ENCODE assay signal across 11 mouse cellular contexts in the genomic region with DNA sequence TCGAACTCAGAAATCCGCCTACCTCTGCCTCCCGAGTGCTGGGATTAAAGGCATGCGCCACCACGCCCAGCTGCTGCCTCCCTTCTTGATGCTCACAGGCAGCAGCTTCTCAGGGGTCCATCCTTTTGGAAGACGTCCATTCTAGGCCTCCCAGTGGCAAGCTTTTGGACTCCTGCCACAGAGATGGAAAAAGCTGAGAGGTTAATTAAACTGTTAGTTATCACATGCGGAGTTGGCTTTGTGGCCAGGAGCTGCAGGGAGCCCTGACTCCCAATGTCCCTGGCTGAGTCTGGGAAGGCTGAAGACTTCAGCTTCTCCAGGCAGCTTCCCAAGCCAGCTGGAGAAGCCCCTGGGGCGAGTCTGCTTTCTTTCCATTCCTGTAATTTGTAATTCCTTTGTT. TPM values are rescaled to one million over a fixed set of nuclear protein-coding genes. Genes with fewer than 3 reads are reported as not detected.
DNase-seq lines count a peak whose midpoint lies in the region; ATAC-seq and TF ChIP-seq lines count a peak whose summit lies in the region.
"Had no signal": no experiment of that assay in that cellular context is flagged by ENCODE, and none has a peak within 500 bp of the region (broad histone marks: within the 10 kb centered on the region; RNA-seq: fewer than 3 reads in every experiment).

No protein-coding gene starts in this region.

- H3K4me1 ChIP-seq in lung, embryonic 15.5 days: peaks cover 17% of the 10 kb centered on the region
- H3K4me1 ChIP-seq in brown adipose tissue, adult 24 weeks (ENCODE audit: control insufficient read depth, insufficient read depth, insufficient read length, low read length): peaks cover 2% of the 10 kb centered on the region; the same call in 1 of the 2 replicates
- no peaks in the 10 kb centered on the region for H3K4me1 ChIP-seq in midbrain, postnatal 0 days (ENCODE audit: insufficient read depth, low read length)

- peak overlapping the region; percentile 60 for H3K27ac ChIP-seq in lung, embryonic 15.5 days
- 0 out of 2 replicates have a peak overlapping the region, but pooled peaks have one; percentile 6 for H3K27ac ChIP-seq in brown adipose tissue, adult 24 weeks (replicated peaks; ENCODE audit: low read depth, low read length)
- no peak overlapping the region for H3K27ac ChIP-seq in midbrain, postnatal 0 days (ENCODE audit: low read depth, low read length)
- H3K27ac ChIP-seq: neural tube, embryonic 12.5 days had no signal

- ATAC-seq in lung, embryonic 15.5 days (ENCODE audit: borderline replicate concordance, extremely low read depth, low FRiP score, low TSS enrichment): peak; percentile 70; the same call in 1 of the 2 replicates
- ATAC-seq in midbrain, postnatal 0 days (ENCODE audit: low FRiP score): no peak
- ATAC-seq in granulocyte monocyte progenitor cell, adult 5-6 weeks (replicated peaks; ENCODE audit: poor library complexity, severe bottlenecking): no peak

- H3K27me3 ChIP-seq in lung, embryonic 15.5 days: no peaks in the 10 kb centered on the region
- no peaks in the 10 kb centered on the region for H3K27me3 ChIP-seq in midbrain, postnatal 0 days (ENCODE audit: insufficient read depth, low read length)
- H3K27me3 ChIP-seq: neural tube, embryonic 12.5 days had no signal

- no peak for TF ChIP-seq CTCF in midbrain, postnatal 0 days (IDR thresholded peaks at IDR 0.05)

- no peak overlapping the region for H3K9ac ChIP-seq in lung, embryonic 15.5 days
- H3K9ac ChIP-seq in midbrain, postnatal 0 days (replicated peaks; ENCODE audit: low read length, poor library complexity, severe bottlenecking): no peak overlapping the region
- H3K9ac ChIP-seq: neural tube, embryonic 12.5 days had no signal

- H3K4me2 ChIP-seq in lung, embryonic 15.5 days: no peak overlapping the region
- no peak overlapping the region for H3K4me2 ChIP-seq in midbrain, postnatal 0 days (ENCODE audit: low read depth, low read length, poor library complexity, severe bottlenecking)
- H3K4me2 ChIP-seq: liver, embryonic 11.5 days; neural tube, embryonic 12.5 days had no signal

- no peak overlapping the region for H3K4me3 ChIP-seq in lung, embryonic 15.5 days
- H3K4me3 ChIP-seq in brown adipose tissue, adult 24 weeks (ENCODE audit: insufficient read depth, low read depth, low read length): no peak overlapping the region
- H3K4me3 ChIP-seq in midbrain, postnatal 0 days (ENCODE audit: low read depth, low read length): no peak overlapping the region
- H3K4me3 ChIP-seq: neural tube, embryonic 12.5 days had no signal

- no peak for DNase-seq in lung, postnatal 36 days
- DNase-seq in gastrocnemius, postnatal 25 days: peak; percentile 51
- DNase-seq in midbrain, postnatal 0 days (ENCODE audit: low spot score): peak; percentile 72
- DNase-seq in right cerebral cortex, postnatal 36 days (ENCODE audit: low spot score in 2 of 2): no peak
- no peak for DNase-seq in embryo, embryonic 10 days (ENCODE audit: low spot score)
- DNase-seq: thymus, adult 2 months had no signal

- no peaks in the 10 kb centered on the region for H3K36me3 ChIP-seq in lung, embryonic 15.5 days
- H3K36me3 ChIP-seq in midbrain, postnatal 0 days (ENCODE audit: insufficient read depth, low read length): no peaks in the 10 kb centered on the region
- H3K36me3 ChIP-seq: neural tube, embryonic 12.5 days had no signal

- no peaks in the 10 kb centered on the region for H3K9me3 ChIP-seq in lung, embryonic 15.5 days
- no peaks in the 10 kb centered on the region for H3K9me3 ChIP-seq in midbrain, postnatal 0 days (ENCODE audit: low read length)
- H3K9me3 ChIP-seq: neural tube, embryonic 12.5 days had no signal

- 45% methylated on average over 8 of the region's 8 CpGs for WGBS in lung, embryonic 15.5 days
- 12% methylated on average over 8 of the region's 8 CpGs for WGBS in midbrain, postnatal 0 days

RNA-seq across cellular contexts. Expression of gene Sik1, which starts 49.6 kb away (rescaled TPM):
- 32.7 and 35.4 TPM in 2 replicates for polyA plus RNA-seq in lung, embryonic 15.5 days (2015; fragmentation: Nextera tagmentation; extraction: Ambion mirVana)
- polyA plus RNA-seq in brown adipose tissue, adult 24 weeks (2012; ENCODE audit: insufficient read depth, insufficient read length, missing spikeins): 9.6 and 39.2 TPM in 2 replicates
- 10 to 100 TPM; 17.2 to 19.6 TPM for total RNA-seq in gastrocnemius, postnatal 25 days (2021)
- total RNA-seq in midbrain, postnatal 0 days (2014; rRNA removed): 48.5 and 54.2 TPM in 2 replicates
- 17.6 and 22.3 TPM in 2 replicates for polyA plus RNA-seq in midbrain, postnatal 0 days (2015; fragmentation: Nextera tagmentation; extraction: Ambion mirVana)
- 9.1 and 12.1 TPM in 2 replicates for total RNA-seq in granulocyte monocyte progenitor cell, adult 5-6 weeks (2014; fragmentation: Nextera tagmentation)
- total RNA-seq in granulocyte monocyte progenitor cell, adult 5-6 weeks (2017): 9.2 and 10.8 TPM in 2 replicates

Comparison
In these comparisons a context has a peak if more than half of its experiments do, and no peak if none do; other contexts are left out.
1. DNase-seq: peak in gastrocnemius, postnatal 25 days (single experiment) and midbrain, postnatal 0 days (single experiment); none in lung, postnatal 36 days (single experiment), right cerebral cortex, postnatal 36 days (0 of 2) and embryo, embryonic 10 days (single experiment).